Mouse (Mus musculus) C2C12 (cell line): ENCODE results near the gene Gm20388. TPM values are rescaled to one million over a fixed set of nuclear protein-coding genes. Genes with fewer than 3 reads are reported as not detected.

Source experiments
- H3K27me3 ChIP-seq: one replicate; pipeline ENCODE4 v1.6.1; 2011; ENCODE audit not compliant: control insufficient read depth, insufficient read depth, insufficient read length
- H3K36me3 ChIP-seq: one replicate; pipeline ENCODE4 v1.6.1; 2011; ENCODE audit not compliant: control insufficient read depth, insufficient read depth
- H3K4me3 ChIP-seq: one replicate; pipeline ENCODE4 v1.5.1; 2011; ENCODE audit warnings: mild to moderate bottlenecking, control low read depth; ENCODE audit not compliant: poor library complexity, insufficient read depth, severe bottlenecking
- H3K79me2 ChIP-seq: one replicate; pipeline ENCODE4 v1.6.1; 2011; ENCODE audit not compliant: control insufficient read depth, insufficient read depth
- H3K79me3 ChIP-seq: one replicate; pipeline ENCODE4 v1.6.1; 2011; ENCODE audit warnings: low read depth, control low read depth
- H3ac ChIP-seq: one replicate; pipeline ENCODE3; 2011; ENCODE audit warnings: low read depth; ENCODE audit not compliant: control insufficient read depth, insufficient read length
- CEBPB ChIP-seq: IDR thresholded peaks from one replicate; pipeline ENCODE4 v1.6.1; 2011; ENCODE audit warnings: low read depth, mild to moderate bottlenecking, control low read depth, moderate library complexity
- CTCF ChIP-seq: IDR thresholded peaks from one replicate; pipeline ENCODE4 v1.5.1; 2011; ENCODE audit not compliant: control insufficient read depth, insufficient read depth, insufficient read length
- FOSL1 ChIP-seq: IDR thresholded peaks from one replicate; pipeline ENCODE4 v1.8.0; 2011; ENCODE audit warnings: mild to moderate bottlenecking, low read length; ENCODE audit not compliant: poor library complexity, insufficient read depth, severe bottlenecking
- MAX ChIP-seq: IDR thresholded peaks from one replicate; pipeline ENCODE4 v1.6.1; 2011; ENCODE audit warnings: mild to moderate bottlenecking, control low read depth
- MYOD1 ChIP-seq: IDR thresholded peaks from one replicate; pipeline ENCODE4 v1.6.1; 2011; ENCODE audit warnings: low read depth; ENCODE audit not compliant: control insufficient read depth, insufficient read length
- MYOG ChIP-seq: IDR thresholded peaks from one replicate; pipeline ENCODE4 v1.6.1; 2011; ENCODE audit not compliant: control insufficient read depth, insufficient read length; ENCODE audit errors: extremely low read depth
- USF1 ChIP-seq: IDR thresholded peaks from one replicate; pipeline ENCODE4 v1.6.1; 2011; ENCODE audit warnings: low read depth, mild to moderate bottlenecking, control low read depth, moderate library complexity
- polyA plus RNA-seq: library from polyadenylated mRNA; unstranded; fragments of >200 nt; fragmentation: generic; extraction: Trizol; gene quantifications from one replicate; pipeline ENCODE4 v1.2.1, GENCODE M21; 2012; ENCODE audit warnings: missing spikeins

The Gm20388 gene
- polyA plus RNA-seq, 1 experiment, result 15.0 TPM

GRCm38 (mm10) chr8:121901498-121902236 lies 1991.0 kb downstream of the Gm20388 start:
- Histone ChIP-seq H3K4me3 (no peak overlapping the region), H3K79me2 (peaks cover 87% of the 10 kb centered on the region), H3K27me3 (no peaks in the 10 kb centered on the region), H3ac (no peak overlapping the region), H3K79me3 (peaks cover 63% of the 10 kb centered on the region), H3K36me3 (peaks cover 4% of the 10 kb centered on the region)
- TF ChIP-seq MYOD1 (peak; percentile 82), MAX (peak; percentile 80), FOSL1 (peak; percentile 44), CEBPB (no peak), USF1 (no peak), MYOG (no peak), CTCF (no peak)

GRCm38 (mm10) chr8:121903977-121904376 lies 1993.3 kb downstream of the Gm20388 start:
- no peaks in the 10 kb centered on the region for H3K27me3 ChIP-seq
- peaks cover 4% of the 10 kb centered on the region for H3K36me3 ChIP-seq
- no peak overlapping the region for H3ac ChIP-seq
- TF ChIP-seq CTCF (peak; percentile 47), CEBPB (no peak), FOSL1 (no peak)
- H3K4me3 ChIP-seq, result no peak overlapping the region
- H3K79me2 ChIP-seq, result peaks cover 79% of the 10 kb centered on the region
- H3K79me3 ChIP-seq, result peaks cover 63% of the 10 kb centered on the region

GRCm38 (mm10) chr8:121904999-121905398 lies 1994.4 kb downstream of the Gm20388 start:
- Histone ChIP-seq H3K79me3 (peaks cover 55% of the 10 kb centered on the region), H3K36me3 (peaks cover 4% of the 10 kb centered on the region), H3K79me2 (peaks cover 69% of the 10 kb centered on the region), H3K4me3 (no peak overlapping the region), H3ac (no peak overlapping the region), H3K27me3 (no peaks in the 10 kb centered on the region)
- TF ChIP-seq USF1, result no peak
- TF ChIP-seq MAX, result no peak
- TF ChIP-seq MYOD1, result no peak
- TF ChIP-seq MYOG, result no peak
- no peak for TF ChIP-seq CTCF
- no peak for TF ChIP-seq FOSL1
- TF ChIP-seq CEBPB, result no peak

GRCm38 (mm10) chr8:121905420-121905819 lies 1994.8 kb downstream of the Gm20388 start:
- TF ChIP-seq MYOG (no peak), MYOD1 (no peak), CEBPB (no peak), USF1 (no peak), CTCF (no peak)
- Histone ChIP-seq H3K4me3 (peak overlapping the region; percentile 79), H3K36me3 (peaks cover 4% of the 10 kb centered on the region)

GRCm38 (mm10) chr8:121905864-121906263 lies 1995.2 kb downstream of the Gm20388 start:
- H3K4me3 ChIP-seq, result peak overlapping the region; percentile 79
- peaks cover 4% of the 10 kb centered on the region for H3K36me3 ChIP-seq

More at GRCm38 (mm10) chr8:121905420-121905819, 1994.8 kb downstream of the Gm20388 start:
- H3ac ChIP-seq, result no peak overlapping the region
- H3K79me3 ChIP-seq, result peaks cover 51% of the 10 kb centered on the region
- no peaks in the 10 kb centered on the region for H3K27me3 ChIP-seq
- H3K79me2 ChIP-seq, result peaks cover 65% of the 10 kb centered on the region

More at GRCm38 (mm10) chr8:121905864-121906263, 1995.2 kb downstream of the Gm20388 start:
- Histone ChIP-seq H3ac (peak overlapping the region; percentile 59), H3K79me3 (peaks cover 47% of the 10 kb centered on the region), H3K27me3 (no peaks in the 10 kb centered on the region), H3K79me2 (peaks cover 60% of the 10 kb centered on the region)
- TF ChIP-seq MYOD1 (no peak), FOSL1 (no peak), MYOG (no peak)
